Mouse (Mus musculus) limb, embryonic 14.5 days (tissue): ENCODE measurements around the gene Arl6ip5. TPM values are rescaled to one million over a fixed set of nuclear protein-coding genes. Genes with fewer than 3 reads are reported as not detected.

ENCODE experiments used
- ATAC-seq: fragments of 200-750 bp; cut with Nextera tagmentation; 2 replicates; pipeline ENCODE4 v1.8.0; 2017; ENCODE audit warnings: low read depth, moderate number of reproducible peaks, moderate TSS enrichment; ENCODE audit not compliant: low FRiP score
- DNase-seq: peaks from one replicate; pipeline ENCODE4 v3.0.0-alpha.2; 2015; ENCODE audit warnings: low spot score
- H3K27ac ChIP-seq: fragments of 300-500 bp; sonication (generic); replicated peaks from 2 replicates; pipeline ENCODE4 v1.5.1; 2014; ENCODE audit warnings: low read depth, mild to moderate bottlenecking, low read length, moderate library complexity, mixed read lengths
- H3K27me3 ChIP-seq: fragments of 300-500 bp; sonication (generic); 2 replicates; pipeline ENCODE4 v1.6.1; 2014; ENCODE audit warnings: low read length, mixed read lengths; ENCODE audit not compliant: control insufficient read depth, insufficient read depth
- H3K36me3 ChIP-seq: fragments of 300-500 bp; sonication (generic); 2 replicates; pipeline ENCODE4 v1.6.1; 2014; ENCODE audit warnings: mild to moderate bottlenecking, low read length, moderate library complexity, mixed read lengths; ENCODE audit not compliant: control insufficient read depth, insufficient read depth
- H3K4me1 ChIP-seq: fragments of 300-500 bp; sonication (generic); 2 replicates; pipeline ENCODE4 v1.6.1; 2014; ENCODE audit warnings: antibody characterized with exemption, low read length, mixed read lengths; ENCODE audit not compliant: control insufficient read depth, insufficient read depth
- H3K4me2 ChIP-seq: fragments of 300-500 bp; sonication (generic); replicated peaks from 2 replicates; pipeline ENCODE4 v1.6.1; 2014; ENCODE audit warnings: low read depth, mild to moderate bottlenecking, low read length, moderate library complexity; ENCODE audit not compliant: severe bottlenecking
- H3K4me3 ChIP-seq: fragments of 300-500 bp; sonication (generic); replicated peaks from 2 replicates; pipeline ENCODE4 v1.5.1; 2014; ENCODE audit warnings: low read length
- H3K9ac ChIP-seq: fragments of 300-500 bp; sonication (generic); 2 replicates; pipeline ENCODE4 v1.6.1; 2014; ENCODE audit warnings: mild to moderate bottlenecking, low read depth, low read length, moderate library complexity; ENCODE audit not compliant: severe bottlenecking
- H3K9me3 ChIP-seq: fragments of 300-500 bp; sonication (generic); 2 replicates; pipeline ENCODE4 v1.6.1; 2016; ENCODE audit warnings: low read length; ENCODE audit not compliant: control insufficient read depth
- POLR2A ChIP-seq: fragments of 200-500 bp; IDR thresholded peaks from 2 replicates; pipeline ENCODE4 v1.8.0; 2012; ENCODE audit warnings: inconsistent platforms, mild to moderate bottlenecking, moderate library complexity, borderline replicate concordance; ENCODE audit not compliant: insufficient read depth, insufficient read length; ENCODE audit errors: extremely low read depth
- WGBS: fragments of 180-500 bp; shearing (Covaris S2); extraction: QIAGEN DNeasy Blood & Tissue Kit; methylation state at CpG from one replicate; pipeline ENCODE4 v1.1.7; 2014; 5-methylcytosine and 5-hydroxymethylcytosine counted together
- polyA plus RNA-seq, 2 experiments: library from polyadenylated mRNA; depleted of rRNA in 1 of 2; stranded (reverse) in 1 of 2; unstranded in 1 of 2; fragments of >200 nt; fragmentation: Nextera tagmentation in 1 of 2; extraction: Ambion mirVana in 1 of 2; gene quantifications; 2 replicates each; pipeline versions ENCODE4 v1.2.1 to v1.2.3; 2012 to 2014

The Arl6ip5 gene
- polyA plus RNA-seq, 2 experiments: 49.1 to 81.3 TPM

- Histone ChIP-seq H3K27me3 (no peaks in the 10 kb centered on the region), H3K4me3 (no peak overlapping the region), H3K4me2 (no peak overlapping the region), H3K36me3 (no peaks in the 10 kb centered on the region), H3K4me1 (peaks cover 6% of the 10 kb centered on the region), H3K9me3 (no peaks in the 10 kb centered on the region), H3K27ac (no peak overlapping the region), H3K9ac (no peak overlapping the region)
- TF ChIP-seq POLR2A: no peak
- no peak for DNase-seq
- no peak for ATAC-seq
- 52% methylated on average over 4 of the region's 4 CpGs for WGBS
Measured at GRCm38 (mm10) chr6:97216154-97216821, 5.8 kb downstream of the Arl6ip5 start.

- no peak for TF ChIP-seq POLR2A
- Histone ChIP-seq H3K27ac (no peak overlapping the region), H3K9me3 (no peaks in the 10 kb centered on the region), H3K27me3 (no peaks in the 10 kb centered on the region), H3K4me1 (peaks cover 7% of the 10 kb centered on the region; the same call in 1 of the 2 replicates), H3K4me3 (no peak overlapping the region), H3K36me3 (no peaks in the 10 kb centered on the region), H3K4me2 (no peak overlapping the region), H3K9ac (no peak overlapping the region)
- ATAC-seq (no peak), DNase-seq (no peak)
- WGBS: 88% methylated on average over 2 of the region's 5 CpGs
Measured at GRCm38 (mm10) chr6:97220672-97221071, 10.2 kb downstream of the Arl6ip5 start.

DNA sequence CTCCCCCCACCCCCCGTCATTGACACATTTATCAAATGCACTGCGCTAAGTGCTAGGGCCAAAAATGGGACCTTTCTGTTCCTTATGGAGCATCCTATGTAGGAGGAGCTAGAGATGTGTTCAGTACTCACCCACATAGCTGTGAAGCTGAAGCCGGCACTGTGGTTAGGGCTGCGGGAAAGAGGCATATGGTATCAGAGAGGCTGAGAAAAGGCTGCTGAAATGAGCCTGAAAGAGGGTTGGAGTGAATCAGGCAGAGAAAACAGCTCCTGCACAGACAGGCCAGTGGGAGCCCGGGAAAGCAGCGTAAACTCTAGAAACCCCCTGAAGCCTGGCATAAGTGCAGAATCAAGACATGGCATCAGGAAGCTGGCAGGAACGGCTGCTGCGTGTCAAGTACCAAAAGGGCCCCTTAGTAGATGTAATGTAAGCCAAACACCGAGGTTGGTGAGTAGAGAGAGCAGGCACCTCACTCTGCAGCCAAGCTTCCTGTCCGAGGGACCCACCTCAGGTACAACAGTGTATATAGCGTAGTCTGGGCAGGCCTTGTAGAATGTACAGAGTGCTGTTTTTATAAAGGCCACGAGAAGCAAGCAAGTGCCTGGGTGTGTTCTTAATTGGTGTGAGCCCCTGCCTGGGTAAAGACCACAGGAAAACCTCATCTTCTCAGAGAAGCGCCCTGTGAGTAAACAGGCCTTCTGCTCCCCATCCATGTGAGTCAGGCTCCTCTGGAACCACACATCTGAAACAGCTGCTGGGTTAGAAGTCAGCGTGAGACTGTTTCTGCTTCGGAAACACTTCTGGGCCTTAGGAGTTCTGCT, 10.9 kb downstream of the Arl6ip5 start:
- TF ChIP-seq POLR2A: no peak
- H3K9ac ChIP-seq: no peak overlapping the region
- no peak overlapping the region for H3K4me2 ChIP-seq
- H3K9me3 ChIP-seq: no peaks in the 10 kb centered on the region
- H3K27ac ChIP-seq: no peak overlapping the region
- no peaks in the 10 kb centered on the region for H3K27me3 ChIP-seq
- DNase-seq (no peak), ATAC-seq (no peak)
- H3K4me1 ChIP-seq: peaks cover 7% of the 10 kb centered on the region; the same call in 1 of the 2 replicates
- no peak overlapping the region for H3K4me3 ChIP-seq
- no peaks in the 10 kb centered on the region for H3K36me3 ChIP-seq
- WGBS: 60% methylated on average over 15 of the region's 15 CpGs

DNA sequence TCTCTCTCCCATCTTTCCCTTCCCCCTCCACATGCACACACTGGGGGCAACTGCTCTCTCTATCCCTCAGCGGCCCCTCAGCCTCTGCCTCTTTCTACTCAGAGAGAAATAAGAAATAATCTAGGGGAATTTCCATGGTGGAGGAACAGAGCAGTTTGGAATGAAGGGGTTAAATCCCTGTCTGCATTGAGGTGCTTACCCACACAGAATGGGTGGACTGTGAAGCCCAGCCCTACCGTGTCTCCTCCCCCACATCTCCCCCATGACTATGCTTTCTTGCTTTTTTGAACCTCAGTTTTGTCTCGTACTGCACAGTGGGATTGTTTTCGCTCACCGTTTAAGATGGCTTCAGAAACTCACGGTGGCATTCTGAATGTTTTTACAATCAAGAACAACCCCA, 11.8 kb downstream of the Arl6ip5 start:
- no peak overlapping the region for H3K4me3 ChIP-seq
- no peaks in the 10 kb centered on the region for H3K9me3 ChIP-seq
- WGBS: 53% methylated on average over 6 of the region's 6 CpGs
- no peak overlapping the region for H3K4me2 ChIP-seq
- H3K9ac ChIP-seq: no peak overlapping the region
- no peak for DNase-seq
- H3K36me3 ChIP-seq: no peaks in the 10 kb centered on the region
- H3K4me1 ChIP-seq: peaks cover 7% of the 10 kb centered on the region; the same call in 1 of the 2 replicates
- TF ChIP-seq POLR2A: no peak
- H3K27me3 ChIP-seq: no peaks in the 10 kb centered on the region
- no peak overlapping the region for H3K27ac ChIP-seq
- no peak for ATAC-seq

DNA sequence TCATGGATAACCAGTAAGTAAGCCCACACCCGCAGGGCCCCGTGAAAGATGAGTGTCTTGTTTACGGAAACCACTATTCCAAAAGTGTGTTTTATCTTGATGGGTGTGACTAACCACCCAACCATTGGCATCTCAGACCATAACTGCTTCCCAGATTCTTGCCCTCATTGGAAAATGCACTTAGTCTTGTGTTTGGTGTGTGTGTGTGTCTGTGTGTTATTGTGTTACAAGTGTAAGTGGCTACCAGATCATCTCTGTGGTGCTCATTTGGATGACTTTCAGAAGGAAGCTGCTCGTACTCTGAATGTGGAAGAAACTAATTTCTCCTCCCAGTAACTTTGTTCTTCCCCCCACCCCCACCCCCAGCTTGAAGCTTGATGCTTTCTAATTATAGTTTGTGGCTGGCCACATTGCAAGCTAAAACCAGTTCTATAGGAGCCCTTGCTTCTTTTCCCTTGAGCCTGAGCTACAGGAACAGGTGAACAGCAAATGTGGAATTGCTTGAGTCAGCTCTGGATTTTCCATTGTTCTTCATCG, 12.5 kb downstream of the Arl6ip5 start:
- Histone ChIP-seq H3K4me2 (no peak overlapping the region), H3K9ac (no peak overlapping the region), H3K9me3 (no peaks in the 10 kb centered on the region), H3K4me3 (no peak overlapping the region), H3K27me3 (no peaks in the 10 kb centered on the region), H3K27ac (no peak overlapping the region), H3K36me3 (no peaks in the 10 kb centered on the region), H3K4me1 (peaks cover 7% of the 10 kb centered on the region; the same call in 1 of the 2 replicates)
- DNase-seq: peak; percentile 39
- peak; percentile 55; the same call in 1 of the 2 replicates for ATAC-seq
- 56% methylated on average over 5 of the region's 5 CpGs for WGBS
- TF ChIP-seq POLR2A: no peak
